Mouse (Mus musculus): Measurements from ENCODE around the gene D16Ertd472e. TPM values are rescaled to one million over a fixed set of nuclear protein-coding genes. Genes with fewer than 3 reads are reported as not detected.

D16Ertd472e gene
- total and polyA plus RNA-seq, 2 experiments from 2014 or later, result 5.1 to 8.4 TPM

DNA sequence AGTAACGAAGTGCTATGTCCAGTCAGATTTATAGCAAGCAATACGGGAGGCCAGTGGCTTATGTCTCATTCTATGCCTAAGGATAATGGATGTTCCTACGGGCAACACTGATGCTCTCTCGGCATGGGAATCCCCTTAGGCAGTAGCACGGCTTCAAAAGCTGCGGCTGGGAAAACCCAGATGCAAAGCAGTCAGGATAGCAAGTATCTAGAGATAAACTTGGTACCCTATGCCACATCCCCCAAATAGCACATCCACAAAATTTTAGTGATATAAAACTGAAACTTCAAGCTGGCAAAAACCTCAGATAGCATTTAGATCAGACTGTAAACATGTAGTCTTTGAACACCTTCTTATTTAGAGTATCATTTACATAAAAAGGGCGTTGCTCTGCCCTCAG is 39.2 kb downstream of the D16Ertd472e start:
- no peaks in the 10 kb centered on the region for H3K36me3 ChIP-seq (replicated peaks; ENCODE audit: control insufficient read depth, insufficient read depth, low read length)
- no peak for DNase-seq (ENCODE audit: low spot score)
- no peak for TF ChIP-seq CTCF (IDR thresholded peaks at IDR 0.05; ENCODE audit: low read depth)
- no peak for TF ChIP-seq EP300 (IDR thresholded peaks at IDR 0.05; ENCODE audit: low read depth)
- WGBS, result 77% methylated on average over 7 of the region's 7 CpGs
- H3K9ac ChIP-seq (replicated peaks; ENCODE audit: low read depth, low read length), result no peak overlapping the region
- H3K27ac ChIP-seq (ENCODE audit: low read depth), result no peak overlapping the region
- no peaks in the 10 kb centered on the region for H3K4me1 ChIP-seq (ENCODE audit: control insufficient read depth, insufficient read depth)
- ATAC-seq (ENCODE audit: insufficient read depth, low read depth), result no peak
- H3K4me3 ChIP-seq (ENCODE audit: low read depth, low read length), result no peak overlapping the region
- no peaks in the 10 kb centered on the region for H3K27me3 ChIP-seq (ENCODE audit: control insufficient read depth, insufficient read depth, low read length)
- H3K4me2 ChIP-seq (ENCODE audit: low read depth, low read length), result no peak overlapping the region
- H3K9me3 ChIP-seq (replicated peaks; ENCODE audit: control insufficient read depth, low read length), result no peaks in the 10 kb centered on the region

DNA sequence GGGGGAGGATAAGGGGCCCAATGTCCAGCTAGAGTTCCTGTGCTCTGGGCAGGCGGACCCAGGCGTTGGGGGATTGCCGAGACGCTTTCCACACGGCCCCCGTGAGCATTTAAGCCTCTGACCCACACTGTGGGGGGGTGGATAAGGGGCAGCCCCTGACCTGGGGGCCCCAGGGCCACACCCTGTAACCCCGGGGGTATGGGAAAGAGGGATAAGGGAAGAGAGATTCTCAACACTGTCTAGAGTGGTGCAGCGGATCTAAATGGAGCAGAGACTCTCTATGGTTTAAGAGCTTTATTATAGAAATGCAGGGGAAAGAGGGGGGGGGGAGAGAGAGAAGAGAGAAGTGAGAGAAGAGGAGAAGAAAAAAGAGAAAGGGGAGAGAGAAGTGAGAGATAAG is 42.0 kb downstream of the D16Ertd472e start:
- H3K27me3 ChIP-seq (ENCODE audit: control insufficient read depth, insufficient read depth, low read length), result no peaks in the 10 kb centered on the region
- DNase-seq (ENCODE audit: low spot score), result no peak
- no peak for ATAC-seq (ENCODE audit: insufficient read depth, low read depth)
- no peak overlapping the region for H3K27ac ChIP-seq (ENCODE audit: low read depth)
- H3K36me3 ChIP-seq (replicated peaks; ENCODE audit: control insufficient read depth, insufficient read depth, low read length), result no peaks in the 10 kb centered on the region
- no peak overlapping the region for H3K9ac ChIP-seq (replicated peaks; ENCODE audit: low read depth, low read length)
- no peaks in the 10 kb centered on the region for H3K4me1 ChIP-seq (ENCODE audit: control insufficient read depth, insufficient read depth)
- H3K9me3 ChIP-seq (replicated peaks; ENCODE audit: control insufficient read depth, low read length), result no peaks in the 10 kb centered on the region
- H3K4me3 ChIP-seq (ENCODE audit: low read depth, low read length), result no peak overlapping the region
- TF ChIP-seq EP300 (IDR thresholded peaks at IDR 0.05; ENCODE audit: low read depth) (no peak), CTCF (IDR thresholded peaks at IDR 0.05; ENCODE audit: low read depth) (no peak)
- H3K4me2 ChIP-seq (ENCODE audit: low read depth, low read length), result no peak overlapping the region
- WGBS, result 70% methylated on average over 8 of the region's 8 CpGs

- no peak overlapping the region for H3K27ac ChIP-seq (ENCODE audit: low read depth)
- 70% methylated on average over 6 of the region's 6 CpGs for WGBS
- H3K9me3 ChIP-seq (replicated peaks; ENCODE audit: control insufficient read depth, low read length), result no peaks in the 10 kb centered on the region
- no peak overlapping the region for H3K9ac ChIP-seq (replicated peaks; ENCODE audit: low read depth, low read length)
- no peak overlapping the region for H3K4me3 ChIP-seq (ENCODE audit: low read depth, low read length)
- ATAC-seq (ENCODE audit: insufficient read depth, low read depth) (no peak), DNase-seq (ENCODE audit: low spot score) (no peak)
- H3K36me3 ChIP-seq (replicated peaks; ENCODE audit: control insufficient read depth, insufficient read depth, low read length), result no peaks in the 10 kb centered on the region
- no peak overlapping the region for H3K4me2 ChIP-seq (ENCODE audit: low read depth, low read length)
- no peaks in the 10 kb centered on the region for H3K4me1 ChIP-seq (ENCODE audit: control insufficient read depth, insufficient read depth)
- no peaks in the 10 kb centered on the region for H3K27me3 ChIP-seq (ENCODE audit: control insufficient read depth, insufficient read depth, low read length)
- no peak for TF ChIP-seq CTCF (IDR thresholded peaks at IDR 0.05; ENCODE audit: low read depth)
- no peak for TF ChIP-seq EP300 (IDR thresholded peaks at IDR 0.05; ENCODE audit: low read depth)
Observed at GRCm38 (mm10) chr16:78531957-78532605, 44.4 kb downstream of the D16Ertd472e start.

DNA sequence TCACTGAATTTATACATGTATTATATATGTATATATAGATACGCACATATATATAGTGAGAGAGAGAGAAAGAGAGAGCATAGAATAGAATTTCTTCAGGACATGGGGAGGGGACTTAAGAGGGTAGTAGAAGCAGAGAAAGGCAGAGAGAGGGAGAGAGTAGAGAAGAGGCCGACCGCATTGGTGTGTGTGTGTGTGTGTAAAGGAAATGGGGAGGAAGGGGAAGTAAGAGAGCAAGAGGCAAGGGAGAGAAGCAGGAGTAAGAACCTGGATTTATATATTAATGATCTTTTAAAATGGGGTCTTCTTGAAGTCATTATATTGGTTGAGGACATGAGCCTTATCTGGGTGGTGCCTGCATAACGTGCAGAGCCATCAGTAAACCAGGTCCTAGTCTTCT is 53.5 kb downstream of the D16Ertd472e start:
- no peaks in the 10 kb centered on the region for H3K4me1 ChIP-seq (ENCODE audit: control insufficient read depth, insufficient read depth)
- H3K36me3 ChIP-seq (replicated peaks; ENCODE audit: control insufficient read depth, insufficient read depth, low read length), result no peaks in the 10 kb centered on the region
- no peak for DNase-seq (ENCODE audit: low spot score)
- no peak overlapping the region for H3K27ac ChIP-seq (ENCODE audit: low read depth)
- no peak overlapping the region for H3K4me2 ChIP-seq (ENCODE audit: low read depth, low read length)
- no peaks in the 10 kb centered on the region for H3K9me3 ChIP-seq (replicated peaks; ENCODE audit: control insufficient read depth, low read length)
- no peak overlapping the region for H3K9ac ChIP-seq (replicated peaks; ENCODE audit: low read depth, low read length)
- 73% methylated on average over 4 of the region's 4 CpGs for WGBS
- H3K4me3 ChIP-seq (ENCODE audit: low read depth, low read length), result no peak overlapping the region
- H3K27me3 ChIP-seq (ENCODE audit: control insufficient read depth, insufficient read depth, low read length), result no peaks in the 10 kb centered on the region
- ATAC-seq (ENCODE audit: insufficient read depth, low read depth), result no peak
- no peak for TF ChIP-seq EP300 (IDR thresholded peaks at IDR 0.05; ENCODE audit: low read depth)

- DNase-seq (ENCODE audit: low spot score) (no peak), ATAC-seq (ENCODE audit: insufficient read depth, low read depth) (no peak)
- H3K27me3 ChIP-seq (ENCODE audit: control insufficient read depth, insufficient read depth, low read length), result no peaks in the 10 kb centered on the region
- no peak overlapping the region for H3K4me2 ChIP-seq (ENCODE audit: low read depth, low read length)
- H3K27ac ChIP-seq (ENCODE audit: low read depth), result no peak overlapping the region
- H3K4me3 ChIP-seq (ENCODE audit: low read depth, low read length), result no peak overlapping the region
- H3K9ac ChIP-seq (replicated peaks; ENCODE audit: low read depth, low read length), result no peak overlapping the region
- 53% methylated on average over 7 of the region's 7 CpGs for whole genome bisulfite sequencing
- no peak for TF ChIP-seq CTCF (IDR thresholded peaks at IDR 0.05; ENCODE audit: low read depth)
- TF ChIP-seq EP300 (IDR thresholded peaks at IDR 0.05; ENCODE audit: low read depth), result no peak
- H3K9me3 ChIP-seq (replicated peaks; ENCODE audit: control insufficient read depth, low read length), result no peaks in the 10 kb centered on the region
- H3K36me3 ChIP-seq (replicated peaks; ENCODE audit: control insufficient read depth, insufficient read depth, low read length), result no peaks in the 10 kb centered on the region
- H3K4me1 ChIP-seq (ENCODE audit: control insufficient read depth, insufficient read depth), result no peaks in the 10 kb centered on the region
Observed at GRCm38 (mm10) chr16:78518697-78519096, 57.8 kb downstream of the D16Ertd472e start.

GRCm38 (mm10) chr16:78517171-78517570 is 59.3 kb downstream of the D16Ertd472e start:
- Histone ChIP-seq H3K9me3 (replicated peaks; ENCODE audit: control insufficient read depth, low read length) (no peaks in the 10 kb centered on the region), H3K4me2 (ENCODE audit: low read depth, low read length) (no peak overlapping the region), H3K4me1 (ENCODE audit: control insufficient read depth, insufficient read depth) (no peaks in the 10 kb centered on the region), H3K9ac (replicated peaks; ENCODE audit: low read depth, low read length) (no peak overlapping the region), H3K27me3 (ENCODE audit: control insufficient read depth, insufficient read depth, low read length) (no peaks in the 10 kb centered on the region), H3K36me3 (replicated peaks; ENCODE audit: control insufficient read depth, insufficient read depth, low read length) (no peaks in the 10 kb centered on the region), H3K27ac (ENCODE audit: low read depth) (no peak overlapping the region), H3K4me3 (ENCODE audit: low read depth, low read length) (no peak overlapping the region)
- TF ChIP-seq CTCF (IDR thresholded peaks at IDR 0.05; ENCODE audit: low read depth) (no peak), EP300 (IDR thresholded peaks at IDR 0.05; ENCODE audit: low read depth) (no peak)
- 79% methylated on average over 2 of the region's 2 CpGs for WGBS
- ATAC-seq (ENCODE audit: insufficient read depth, low read depth) (no peak), DNase-seq (ENCODE audit: low spot score) (no peak)
